Mouse (Mus musculus) megakaryocyte, embryonic 14.5 days (primary cell): ENCODE measurements around the gene Pon1. TPM values are rescaled to one million over a fixed set of nuclear protein-coding genes. Genes with fewer than 3 reads are reported as not detected.

Experiments
- H3K27me3 ChIP-seq: replicated peaks from 2 replicates; pipeline ENCODE3; 2012; ENCODE audit warnings: inconsistent platforms
- H3K36me3 ChIP-seq: replicated peaks from 2 replicates; pipeline ENCODE3; 2012; ENCODE audit warnings: low read length, inconsistent platforms, mixed read lengths
- H3K4me1 ChIP-seq: 2 replicates; pipeline ENCODE4 v1.6.1; 2012; ENCODE audit warnings: inconsistent platforms
- H3K4me3 ChIP-seq: replicated peaks from 2 replicates; pipeline ENCODE3; 2012; ENCODE audit warnings: moderate library complexity, mild to moderate bottlenecking, inconsistent platforms
- H3K9me3 ChIP-seq: 2 replicates; pipeline ENCODE4 v1.6.1; 2012; ENCODE audit warnings: inconsistent platforms
- FLI1 ChIP-seq: IDR thresholded peaks from 2 replicates; pipeline ENCODE4 v1.6.1; 2012; ENCODE audit warnings: low read length, inconsistent platforms, mixed read lengths
- GATA1 ChIP-seq: IDR thresholded peaks from 3 replicates; pipeline ENCODE4 v1.6.1; 2012; ENCODE audit warnings: mixed read lengths, low read length, inconsistent platforms, borderline replicate concordance
- polyA plus RNA-seq: library from polyadenylated mRNA; stranded (reverse); fragments of >175 nt; gene quantifications from 2 replicates; pipeline ENCODE4 v1.2.3, GENCODE M21; 2012; ENCODE audit warnings: low replicate concordance; ENCODE audit not compliant: insufficient read depth

Pon1 gene
- polyA plus RNA-seq, 1 experiment: not detected

- H3K36me3 ChIP-seq: no peaks in the 10 kb centered on the region
- no peaks in the 10 kb centered on the region for H3K27me3 ChIP-seq
- no peak for TF ChIP-seq FLI1
- TF ChIP-seq GATA1: no peak
- H3K4me1 ChIP-seq: peaks cover 6% of the 10 kb centered on the region
- H3K9me3 ChIP-seq: no peaks in the 10 kb centered on the region
- H3K4me3 ChIP-seq: no peak overlapping the region
These were observed 14.1 kb upstream of the Pon1 start for GRCm38 (mm10) chr6:5207817-5208216.

GRCm38 (mm10) chr6:5199916-5200315 lies 6.2 kb upstream of the Pon1 start:
- Histone ChIP-seq H3K9me3 (0 out of 2 replicates have a peak, but pooled peaks cover 4% of the 10 kb centered on the region), H3K4me1 (peaks cover 10% of the 10 kb centered on the region; the same call in 1 of the 2 replicates), H3K36me3 (no peaks in the 10 kb centered on the region), H3K4me3 (no peak overlapping the region), H3K27me3 (peaks cover 6% of the 10 kb centered on the region)
- no peak for TF ChIP-seq FLI1
- TF ChIP-seq GATA1: no peak

GRCm38 (mm10) chr6:5199376-5199905 lies 5.7 kb upstream of the Pon1 start:
- Histone ChIP-seq H3K9me3 (0 out of 2 replicates have a peak, but pooled peaks cover 4% of the 10 kb centered on the region), H3K36me3 (no peaks in the 10 kb centered on the region), H3K4me1 (peaks cover 13% of the 10 kb centered on the region; the same call in 1 of the 2 replicates), H3K4me3 (no peak overlapping the region), H3K27me3 (peaks cover 6% of the 10 kb centered on the region)
- TF ChIP-seq FLI1 (no peak), GATA1 (no peak)

DNA sequence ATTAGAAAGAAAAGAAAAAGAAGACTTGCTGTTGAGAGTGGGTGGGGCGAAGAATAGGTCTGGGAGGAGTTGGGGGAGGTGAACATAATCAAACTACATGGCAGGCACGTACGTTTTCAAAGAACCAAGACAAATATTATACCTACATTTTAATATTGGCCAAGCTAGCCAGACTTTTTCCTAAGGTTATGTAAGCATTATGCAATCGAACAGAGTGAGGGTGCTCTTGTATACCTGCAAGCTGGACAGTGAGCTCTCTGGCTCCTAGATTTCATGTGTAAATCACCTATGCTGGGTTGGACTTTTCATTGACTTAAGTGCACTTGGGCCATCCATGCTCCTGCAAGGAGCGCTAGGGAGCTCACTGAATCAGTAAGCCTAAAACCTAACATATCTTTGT lies 4.8 kb upstream of the Pon1 start:
- H3K4me1 ChIP-seq: peaks cover 18% of the 10 kb centered on the region
- H3K27me3 ChIP-seq: peaks cover 7% of the 10 kb centered on the region
- H3K9me3 ChIP-seq: 0 out of 2 replicates have a peak, but pooled peaks cover 4% of the 10 kb centered on the region
- H3K36me3 ChIP-seq: no peaks in the 10 kb centered on the region
- TF ChIP-seq FLI1 (no peak), GATA1 (no peak)
- no peak overlapping the region for H3K4me3 ChIP-seq

DNA sequence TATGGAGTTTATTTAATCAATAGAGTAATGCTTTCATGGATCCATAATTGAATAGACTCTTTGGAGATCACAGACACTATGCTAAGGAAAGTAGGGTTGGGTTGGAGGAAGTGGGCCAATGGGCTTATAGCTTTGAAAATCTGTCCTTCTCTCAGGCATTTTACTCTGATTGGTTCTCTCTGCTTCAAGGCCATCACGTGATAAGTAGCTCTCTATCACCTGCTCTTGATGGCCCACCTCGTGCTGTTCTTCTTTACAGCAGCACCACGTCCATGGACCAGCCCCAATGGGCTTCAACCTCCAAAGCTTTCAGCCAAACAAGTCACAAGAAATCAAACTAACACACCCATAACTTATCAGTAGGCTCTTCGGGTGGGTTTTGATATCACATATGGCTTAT lies 3.0 kb downstream of the Pon1 start:
- Histone ChIP-seq H3K4me3 (no peak overlapping the region), H3K4me1 (peaks cover 25% of the 10 kb centered on the region), H3K36me3 (no peaks in the 10 kb centered on the region), H3K27me3 (peaks cover 12% of the 10 kb centered on the region), H3K9me3 (no peaks in the 10 kb centered on the region)
- no peak for TF ChIP-seq FLI1
- no peak for TF ChIP-seq GATA1

GRCm38 (mm10) chr6:5189507-5189906 lies 4.2 kb downstream of the Pon1 start:
- no peaks in the 10 kb centered on the region for H3K9me3 ChIP-seq
- H3K4me3 ChIP-seq: no peak overlapping the region
- peaks cover 15% of the 10 kb centered on the region for H3K4me1 ChIP-seq
- peaks cover 12% of the 10 kb centered on the region for H3K27me3 ChIP-seq
- H3K36me3 ChIP-seq: no peaks in the 10 kb centered on the region
- TF ChIP-seq GATA1 (no peak), FLI1 (no peak)

DNA sequence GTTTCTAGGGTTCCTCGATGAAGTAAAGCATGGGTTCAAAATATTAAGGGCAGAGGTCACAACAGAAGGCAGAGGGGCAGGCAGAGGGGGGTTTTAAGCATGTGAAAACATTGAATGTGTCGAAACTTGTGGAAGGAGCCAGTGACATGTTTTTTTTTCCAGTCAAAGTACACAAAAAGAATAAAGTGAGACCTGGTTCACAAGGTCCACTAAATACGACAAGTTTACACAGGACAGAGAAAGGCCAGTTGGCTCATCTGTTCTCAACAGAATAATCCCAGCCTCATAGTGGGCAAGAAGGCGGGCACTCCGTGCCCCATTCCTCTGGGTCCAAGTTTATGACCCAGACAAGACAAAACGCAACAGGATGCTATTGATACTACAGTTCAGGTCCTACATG lies 4.8 kb downstream of the Pon1 start:
- Histone ChIP-seq H3K4me3 (no peak overlapping the region), H3K36me3 (no peaks in the 10 kb centered on the region), H3K9me3 (no peaks in the 10 kb centered on the region), H3K27me3 (peaks cover 12% of the 10 kb centered on the region), H3K4me1 (peaks cover 12% of the 10 kb centered on the region)
- no peak for TF ChIP-seq GATA1
- TF ChIP-seq FLI1: no peak

DNA sequence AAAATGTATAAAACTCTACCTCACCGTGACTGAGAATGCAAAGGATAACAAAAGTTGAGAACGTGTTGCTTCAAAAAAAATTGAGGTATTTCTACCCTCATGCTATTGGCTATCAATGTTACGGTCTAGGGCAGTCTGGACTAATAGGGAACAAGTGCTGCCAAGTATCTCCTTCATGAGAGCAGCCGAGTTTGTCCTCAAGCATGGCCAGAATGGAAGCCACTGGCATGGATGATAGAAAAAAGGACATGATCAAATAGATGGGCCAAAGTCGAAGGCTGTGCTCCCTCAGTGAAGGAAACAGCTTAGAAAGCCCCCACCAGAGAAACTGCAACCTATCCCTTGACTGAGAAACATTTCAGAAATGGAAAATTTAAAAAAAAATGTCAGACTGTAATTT lies 5.7 kb downstream of the Pon1 start:
- TF ChIP-seq FLI1 (no peak), GATA1 (no peak)
- Histone ChIP-seq H3K27me3 (peaks cover 10% of the 10 kb centered on the region), H3K36me3 (no peaks in the 10 kb centered on the region), H3K4me1 (peaks cover 14% of the 10 kb centered on the region), H3K9me3 (no peaks in the 10 kb centered on the region), H3K4me3 (no peak overlapping the region)

- H3K36me3 ChIP-seq: no peaks in the 10 kb centered on the region
- H3K4me1 ChIP-seq: peaks cover 14% of the 10 kb centered on the region
- H3K4me3 ChIP-seq: no peak overlapping the region
- no peak for TF ChIP-seq FLI1
- no peak for TF ChIP-seq GATA1
- no peaks in the 10 kb centered on the region for H3K9me3 ChIP-seq
- peaks cover 10% of the 10 kb centered on the region for H3K27me3 ChIP-seq
These were observed 6.2 kb downstream of the Pon1 start for GRCm38 (mm10) chr6:5187586-5187985.

DNA sequence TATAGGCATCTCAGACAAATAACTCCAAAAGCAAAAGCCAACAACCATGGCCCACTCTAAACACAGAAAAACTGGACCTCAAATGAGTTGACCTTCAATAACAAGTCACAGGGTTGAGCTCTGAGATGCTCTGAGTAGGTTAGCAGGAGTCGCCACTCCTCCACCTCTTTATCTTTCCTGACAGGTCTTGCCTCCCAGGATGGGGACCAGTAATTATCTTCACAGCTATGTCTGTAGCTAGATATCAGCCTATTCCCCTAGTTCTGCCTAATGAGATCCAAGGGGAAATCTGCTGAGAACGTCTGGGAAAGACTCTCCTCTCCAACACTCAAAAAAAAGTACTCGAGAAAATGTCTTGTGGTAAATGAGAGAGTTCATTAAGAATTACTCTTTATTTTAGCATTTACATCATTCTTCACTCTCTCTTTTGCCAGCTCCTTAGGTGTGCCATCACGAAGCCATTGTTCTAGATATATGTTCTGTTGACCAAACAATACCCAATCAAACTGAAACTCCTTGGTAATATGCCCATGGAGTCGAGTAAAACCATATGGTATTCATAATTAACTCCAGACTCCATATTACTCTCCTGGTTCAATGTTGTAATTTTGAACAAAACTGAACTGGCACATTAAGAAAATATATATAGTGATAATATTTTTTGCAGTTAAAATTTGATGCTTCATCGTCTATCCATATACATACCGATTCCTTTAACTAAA lies 7.4 kb downstream of the Pon1 start:
- Histone ChIP-seq H3K4me1 (peaks cover 17% of the 10 kb centered on the region), H3K4me3 (no peak overlapping the region), H3K36me3 (no peaks in the 10 kb centered on the region), H3K27me3 (peaks cover 10% of the 10 kb centered on the region), H3K9me3 (no peaks in the 10 kb centered on the region)
- TF ChIP-seq GATA1: no peak
- no peak for TF ChIP-seq FLI1
